Mouse (Mus musculus): ENCODE measurements around the gene Aff3. TPM values are rescaled to one million over a fixed set of nuclear protein-coding genes. Genes with fewer than 3 reads are reported as not detected.

The Aff3 gene
- polyA plus RNA-seq, 1 experiment, result 16.9 TPM

DNA sequence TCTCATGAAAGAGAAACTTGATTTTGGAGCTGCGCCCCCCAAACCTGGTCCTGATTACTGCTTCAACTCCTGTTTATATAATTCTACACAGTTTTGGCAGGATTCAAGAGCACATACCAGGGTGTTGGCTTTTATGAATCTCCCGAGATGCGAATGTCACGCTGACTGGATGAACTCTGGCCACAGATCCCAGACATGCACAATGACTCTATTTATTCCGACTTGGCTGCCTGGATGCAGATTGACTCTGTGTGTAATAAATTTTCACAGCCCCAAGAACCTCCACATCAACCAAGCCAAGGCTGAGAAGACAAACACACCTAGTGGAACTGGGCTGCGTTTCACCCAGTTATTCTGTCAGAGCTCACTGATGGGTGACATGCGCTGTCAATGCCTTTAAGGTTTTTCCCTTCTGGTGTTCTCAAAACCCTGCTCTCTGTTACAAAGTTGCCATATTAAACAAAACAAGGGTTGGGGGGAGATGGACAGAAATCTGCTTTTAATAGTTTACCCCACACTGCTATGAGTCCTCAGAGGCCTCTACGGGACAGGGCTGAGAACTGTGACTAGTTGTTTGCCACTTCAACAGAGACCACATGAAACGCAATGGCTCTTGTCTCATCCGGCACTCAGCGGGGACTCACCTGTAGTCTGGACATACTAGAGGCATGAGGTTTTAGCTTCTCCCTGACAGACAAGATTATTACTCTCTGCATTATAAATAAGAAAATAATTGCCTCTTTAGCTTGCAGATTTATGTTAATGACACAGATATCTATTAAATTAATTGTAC lies 402.2 kb downstream of the Aff3 start:
- no peak for DNase-seq
- 63% methylated on average over 11 of the region's 11 CpGs for WGBS
- Histone ChIP-seq H3K4me1 (ENCODE audit: control insufficient read depth, insufficient read depth, low read length) (peaks cover 4% of the 10 kb centered on the region; the same call in 1 of the 2 replicates), H3K4me3 (replicated peaks; ENCODE audit: extremely low read depth, low read depth, low read length) (no peak overlapping the region)
- TF ChIP-seq POLR2A (IDR thresholded peaks at IDR 0.05; ENCODE audit: borderline replicate concordance, extremely low read depth, low read depth, low read length) (no peak), CTCF (IDR thresholded peaks at IDR 0.05; ENCODE audit: insufficient read depth, low read length) (no peak)

DNA sequence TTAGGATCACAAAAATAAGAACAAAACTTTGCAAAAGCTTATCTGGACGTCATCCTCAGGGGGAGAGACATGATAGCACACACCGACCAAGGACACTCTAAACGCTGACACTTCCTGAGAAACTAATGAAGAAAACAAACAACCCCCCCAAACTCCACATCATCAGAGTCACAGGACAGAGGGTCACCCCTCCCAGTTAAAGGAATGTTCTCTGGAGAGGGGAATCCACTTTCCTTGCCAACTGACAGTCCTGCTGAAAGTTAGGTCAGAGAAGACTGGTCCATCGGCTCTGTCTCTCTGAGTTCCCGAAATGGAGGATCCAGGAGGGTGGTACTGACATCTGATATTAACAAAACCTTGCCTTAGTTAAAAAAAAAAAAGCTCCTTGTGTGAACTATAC lies 403.7 kb downstream of the Aff3 start:
- Histone ChIP-seq H3K4me3 (replicated peaks; ENCODE audit: extremely low read depth, low read depth, low read length) (no peak overlapping the region), H3K4me1 (ENCODE audit: control insufficient read depth, insufficient read depth, low read length) (peaks cover 4% of the 10 kb centered on the region; the same call in 1 of the 2 replicates)
- DNase-seq, result no peak
- WGBS, result 35% methylated on average over 5 of the region's 5 CpGs
- TF ChIP-seq POLR2A (IDR thresholded peaks at IDR 0.05; ENCODE audit: borderline replicate concordance, extremely low read depth, low read depth, low read length) (no peak), CTCF (IDR thresholded peaks at IDR 0.05; ENCODE audit: insufficient read depth, low read length) (no peak)

DNA sequence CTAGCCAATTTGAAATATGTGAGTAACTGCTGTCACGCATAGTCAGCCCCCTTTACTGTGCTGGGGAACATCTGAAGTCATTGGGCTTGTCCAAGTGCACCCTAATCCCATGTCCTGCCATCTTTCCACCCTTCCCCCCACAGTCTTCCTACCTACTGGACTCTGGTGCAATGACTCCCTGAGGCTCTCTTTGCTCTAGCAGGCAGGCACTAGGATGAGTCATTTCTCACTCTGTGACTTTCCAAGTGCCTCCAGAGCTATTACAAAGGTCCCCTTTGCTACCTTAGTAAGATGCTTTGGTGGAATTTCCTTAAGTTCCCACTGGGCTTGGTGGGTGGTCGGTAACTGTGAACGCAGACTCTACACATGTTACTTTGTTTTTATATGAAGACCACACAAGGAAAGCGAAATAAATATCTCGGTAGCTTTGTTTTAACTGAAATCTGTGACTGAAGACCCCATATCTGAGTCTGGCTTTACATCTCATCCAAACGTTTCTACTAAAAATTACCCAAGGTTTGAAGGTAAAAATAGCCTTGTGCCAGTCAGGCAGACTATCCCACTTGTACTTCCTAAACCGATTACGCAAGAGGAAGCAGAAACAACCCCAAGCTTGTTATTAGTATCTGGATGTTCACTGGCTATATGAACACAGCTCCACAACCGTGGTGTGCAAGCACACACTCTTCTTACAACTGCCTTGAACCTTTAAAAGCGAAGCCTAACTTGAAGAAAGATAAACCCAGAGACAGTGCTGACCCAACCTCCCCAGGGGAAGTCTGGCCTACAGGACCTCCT lies 405.0 kb downstream of the Aff3 start:
- peaks cover 4% of the 10 kb centered on the region; the same call in 1 of the 2 replicates for H3K4me1 ChIP-seq (ENCODE audit: control insufficient read depth, insufficient read depth, low read length)
- 78% methylated on average over 10 of the region's 10 CpGs for WGBS
- TF ChIP-seq POLR2A (IDR thresholded peaks at IDR 0.05; ENCODE audit: borderline replicate concordance, extremely low read depth, low read depth, low read length) (no peak), CTCF (IDR thresholded peaks at IDR 0.05; ENCODE audit: insufficient read depth, low read length) (no peak)
- DNase-seq, result no peak
- H3K4me3 ChIP-seq (replicated peaks; ENCODE audit: extremely low read depth, low read depth, low read length), result no peak overlapping the region

DNA sequence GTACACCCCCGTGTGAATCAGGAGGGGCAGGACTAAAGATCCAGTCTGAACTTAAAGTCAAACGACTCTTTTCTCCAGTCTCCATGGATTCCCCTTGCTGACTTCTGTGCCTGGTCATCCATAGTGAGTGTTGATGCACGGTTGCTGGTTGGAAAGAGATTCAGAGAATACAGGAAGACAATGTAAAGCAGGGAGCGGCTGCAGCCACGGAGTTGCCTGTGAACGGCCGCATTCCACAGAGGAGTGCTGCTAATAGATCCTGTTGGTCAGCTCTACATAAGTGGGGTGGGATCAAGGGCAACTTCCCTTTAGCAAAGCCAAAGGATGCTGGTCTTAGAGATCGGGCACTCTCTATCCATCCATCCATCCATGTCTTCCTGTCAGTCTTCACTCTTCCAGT lies 410.3 kb downstream of the Aff3 start:
- WGBS, result 66% methylated on average over 8 of the region's 8 CpGs
- TF ChIP-seq CTCF (IDR thresholded peaks at IDR 0.05; ENCODE audit: insufficient read depth, low read length), result no peak

DNA sequence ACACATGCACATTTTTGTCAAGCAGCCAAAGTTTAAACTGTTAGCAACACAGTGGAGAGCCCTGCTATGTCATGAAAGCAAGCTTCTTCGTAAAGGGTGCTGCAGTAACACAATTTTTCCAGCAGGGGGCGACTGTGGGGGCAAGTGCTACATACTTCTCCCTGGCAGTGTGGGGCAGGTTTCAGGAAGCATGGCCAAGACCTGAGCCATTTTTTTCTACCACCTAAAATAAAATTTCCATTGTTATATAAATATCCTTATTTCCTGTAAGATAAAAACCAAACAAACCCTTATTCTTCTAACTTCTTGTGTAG lies 412.0 kb downstream of the Aff3 start:
- TF ChIP-seq POLR2A (IDR thresholded peaks at IDR 0.05; ENCODE audit: borderline replicate concordance, extremely low read depth, low read depth, low read length) (no peak), CTCF (IDR thresholded peaks at IDR 0.05; ENCODE audit: insufficient read depth, low read length) (peak; percentile 64)
- peak; percentile 13 for DNase-seq

More for the DNA sequence above, 410.3 kb downstream of the Aff3 start:
- DNase-seq, result no peak
- Histone ChIP-seq H3K4me3 (replicated peaks; ENCODE audit: extremely low read depth, low read depth, low read length) (no peak overlapping the region), H3K4me1 (ENCODE audit: control insufficient read depth, insufficient read depth, low read length) (no peaks in the 10 kb centered on the region)

GRCm38 (mm10) chr1:38252031-38252765 lies 412.6 kb downstream of the Aff3 start:
- WGBS, result 82% methylated on average over 19 of the region's 19 CpGs
- TF ChIP-seq POLR2A (IDR thresholded peaks at IDR 0.05; ENCODE audit: borderline replicate concordance, extremely low read depth, low read depth, low read length), result no peak
- no peak for TF ChIP-seq CTCF (IDR thresholded peaks at IDR 0.05; ENCODE audit: insufficient read depth, low read length)
- Histone ChIP-seq H3K4me3 (replicated peaks; ENCODE audit: extremely low read depth, low read depth, low read length) (no peak overlapping the region), H3K4me1 (ENCODE audit: control insufficient read depth, insufficient read depth, low read length) (no peaks in the 10 kb centered on the region)
- no peak for DNase-seq

More for the DNA sequence above, 412.0 kb downstream of the Aff3 start:
- Histone ChIP-seq H3K4me1 (ENCODE audit: control insufficient read depth, insufficient read depth, low read length) (no peaks in the 10 kb centered on the region), H3K4me3 (replicated peaks; ENCODE audit: extremely low read depth, low read depth, low read length) (no peak overlapping the region)
- whole genome bisulfite sequencing, result 28% methylated on average over 2 of the region's 2 CpGs

DNA sequence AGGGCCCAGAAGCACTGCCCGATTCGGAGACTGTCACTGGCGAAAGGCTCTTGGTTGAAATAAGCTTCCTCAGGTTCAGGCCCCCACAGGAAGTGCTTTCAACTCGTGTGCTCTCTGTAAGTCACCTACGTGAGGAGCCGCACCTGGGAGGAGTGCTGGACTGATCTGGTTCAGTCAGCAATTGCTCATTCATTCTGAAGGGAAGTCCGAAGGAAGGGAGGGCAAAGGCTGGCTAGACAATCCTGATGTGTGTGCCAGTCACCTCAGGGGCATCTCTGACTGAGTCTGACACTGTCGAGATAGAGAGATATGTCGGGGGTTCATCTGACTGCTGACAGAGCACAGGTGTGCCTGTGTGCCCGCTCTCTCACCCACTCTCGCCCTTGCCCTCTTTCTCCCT lies 413.3 kb downstream of the Aff3 start:
- DNase-seq, result no peak
- no peak overlapping the region for H3K4me3 ChIP-seq (replicated peaks; ENCODE audit: extremely low read depth, low read depth, low read length)
- H3K4me1 ChIP-seq (ENCODE audit: control insufficient read depth, insufficient read depth, low read length), result no peaks in the 10 kb centered on the region
- 91% methylated on average over 11 of the region's 11 CpGs for WGBS
- TF ChIP-seq POLR2A (IDR thresholded peaks at IDR 0.05; ENCODE audit: borderline replicate concordance, extremely low read depth, low read depth, low read length) (no peak), CTCF (IDR thresholded peaks at IDR 0.05; ENCODE audit: insufficient read depth, low read length) (no peak)

DNA sequence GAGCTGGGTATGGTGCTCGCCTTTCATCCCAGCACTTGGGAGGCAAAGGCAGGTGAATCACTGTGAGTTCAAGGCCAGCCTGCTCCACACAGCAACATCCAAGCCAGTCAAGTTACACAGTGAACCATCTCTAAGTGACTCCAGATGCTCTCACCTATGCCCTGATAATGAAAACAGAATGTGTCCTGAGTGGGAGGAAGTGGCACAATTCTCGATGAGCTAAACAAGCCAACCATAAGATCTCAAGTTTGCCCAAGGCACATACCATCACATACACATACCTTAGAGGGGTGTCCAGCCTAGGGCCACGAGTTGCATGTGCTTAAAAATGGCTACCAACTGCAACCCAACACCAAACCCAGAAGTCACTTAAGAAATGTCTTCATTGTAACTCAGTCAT lies 414.5 kb downstream of the Aff3 start:
- no peak for TF ChIP-seq POLR2A (IDR thresholded peaks at IDR 0.05; ENCODE audit: borderline replicate concordance, extremely low read depth, low read depth, low read length)
- TF ChIP-seq CTCF (IDR thresholded peaks at IDR 0.05; ENCODE audit: insufficient read depth, low read length), result no peak
- no peak for DNase-seq
- Histone ChIP-seq H3K4me1 (ENCODE audit: control insufficient read depth, insufficient read depth, low read length) (no peaks in the 10 kb centered on the region), H3K4me3 (replicated peaks; ENCODE audit: extremely low read depth, low read depth, low read length) (no peak overlapping the region)
- WGBS, result 81% methylated on average over 3 of the region's 3 CpGs

- no peaks in the 10 kb centered on the region for H3K4me1 ChIP-seq (ENCODE audit: control insufficient read depth, insufficient read depth, low read length)
- no peak for DNase-seq
- TF ChIP-seq CTCF (IDR thresholded peaks at IDR 0.05; ENCODE audit: insufficient read depth, low read length) (no peak), POLR2A (IDR thresholded peaks at IDR 0.05; ENCODE audit: borderline replicate concordance, extremely low read depth, low read depth, low read length) (no peak)
- H3K4me3 ChIP-seq (replicated peaks; ENCODE audit: extremely low read depth, low read depth, low read length), result no peak overlapping the region
- WGBS, result 79% methylated on average over 7 of the region's 7 CpGs
These were observed 415.2 kb downstream of the Aff3 start for GRCm38 (mm10) chr1:38249561-38249960.

Data from lung, adult 2 months (tissue).